Mouse (Mus musculus) stomach, embryonic 14.5 days (tissue): ENCODE measurements around the gene Atp6v1a. TPM values are rescaled to one million over a fixed set of nuclear protein-coding genes. Genes with fewer than 3 reads are reported as not detected.

Source experiments
- ATAC-seq: fragments of 200-750 bp; cut with Nextera tagmentation; 2 replicates; pipeline ENCODE4 v1.8.0; 2017; ENCODE audit warnings: low read depth, moderate TSS enrichment; ENCODE audit not compliant: insufficient number of reproducible peaks, insufficient read depth, low FRiP score
- H3K27ac ChIP-seq: fragments of 300-500 bp; sonication (generic); 2 replicates; pipeline ENCODE4 v1.5.1; 2014; ENCODE audit warnings: mild to moderate bottlenecking, low read length, moderate library complexity, mixed read lengths
- H3K27me3 ChIP-seq: fragments of 300-500 bp; sonication (generic); 2 replicates; pipeline ENCODE4 v1.6.1; 2014; ENCODE audit warnings: low read length, control low read depth, mixed read lengths; ENCODE audit not compliant: control insufficient read depth, insufficient read depth
- H3K36me3 ChIP-seq: fragments of 300-500 bp; sonication (generic); 2 replicates; pipeline ENCODE4 v1.6.1; 2014; ENCODE audit warnings: mild to moderate bottlenecking, control low read depth, low read length, moderate library complexity, mixed read lengths; ENCODE audit not compliant: control insufficient read depth, insufficient read depth
- H3K4me1 ChIP-seq: fragments of 300-500 bp; sonication (generic); 2 replicates; pipeline ENCODE4 v1.6.1; 2014; ENCODE audit warnings: low read length, control low read depth, mixed read lengths; ENCODE audit not compliant: control insufficient read depth, insufficient read depth
- H3K4me2 ChIP-seq: fragments of 300-500 bp; sonication (generic); replicated peaks from 2 replicates; pipeline ENCODE4 v1.6.1; 2014; ENCODE audit warnings: low read depth, low read length, control low read depth
- H3K4me3 ChIP-seq: fragments of 300-500 bp; sonication (generic); 2 replicates; pipeline ENCODE4 v1.5.1; 2014; ENCODE audit warnings: low read depth, low read length, control low read depth
- H3K9ac ChIP-seq: fragments of 300-500 bp; sonication (generic); replicated peaks from 2 replicates; pipeline ENCODE4 v1.6.1; 2014; ENCODE audit warnings: low read depth, mild to moderate bottlenecking, control low read depth, low read length, moderate library complexity, mixed read lengths
- H3K9me3 ChIP-seq: fragments of 300-500 bp; sonication (generic); 2 replicates; pipeline ENCODE4 v1.6.1; 2016; ENCODE audit warnings: low read depth, low read length, control low read depth; ENCODE audit not compliant: control insufficient read depth
- WGBS: fragments of 180-500 bp; shearing (Covaris S2); extraction: QIAGEN DNeasy Blood & Tissue Kit; methylation state at CpG from one replicate; pipeline ENCODE4 v1.1.7; 2014; 5-methylcytosine and 5-hydroxymethylcytosine counted together
- polyA plus RNA-seq: library from polyadenylated mRNA; unstranded; fragments of >200 nt; fragmentation: Nextera tagmentation; extraction: Ambion mirVana; gene quantifications from 2 replicates; pipeline ENCODE4 v1.2.1, GENCODE M21; 2014

The Atp6v1a gene
- polyA plus RNA-seq, 1 experiment from 2014 or later, result 62.7 TPM

DNA sequence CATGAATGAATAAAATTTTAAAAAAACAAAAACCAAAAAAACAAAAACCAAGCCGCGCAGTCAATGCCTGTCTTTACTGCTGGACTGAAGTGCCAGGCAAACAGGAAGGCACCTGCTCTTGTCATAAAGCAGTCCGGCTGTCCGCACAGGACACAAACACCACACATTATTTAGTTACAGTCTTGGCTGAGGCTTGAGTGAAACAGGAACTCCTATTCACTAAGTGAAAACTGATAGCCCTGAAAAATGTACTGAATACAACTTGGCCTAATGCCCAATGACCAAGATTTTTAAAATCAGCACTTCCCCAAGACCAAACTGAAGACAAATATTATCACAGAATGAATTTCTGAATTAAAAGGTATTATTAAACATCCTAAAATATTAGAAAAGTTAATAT, 13.1 kb downstream of the Atp6v1a start:
- Histone ChIP-seq H3K9ac (no peak overlapping the region), H3K27ac (no peak overlapping the region), H3K27me3 (no peaks in the 10 kb centered on the region), H3K4me2 (no peak overlapping the region), H3K36me3 (no peaks in the 10 kb centered on the region), H3K9me3 (no peaks in the 10 kb centered on the region), H3K4me3 (no peak overlapping the region), H3K4me1 (no peaks in the 10 kb centered on the region)
- WGBS, result 66% methylated on average over 4 of the region's 4 CpGs
- ATAC-seq, result no peak

DNA sequence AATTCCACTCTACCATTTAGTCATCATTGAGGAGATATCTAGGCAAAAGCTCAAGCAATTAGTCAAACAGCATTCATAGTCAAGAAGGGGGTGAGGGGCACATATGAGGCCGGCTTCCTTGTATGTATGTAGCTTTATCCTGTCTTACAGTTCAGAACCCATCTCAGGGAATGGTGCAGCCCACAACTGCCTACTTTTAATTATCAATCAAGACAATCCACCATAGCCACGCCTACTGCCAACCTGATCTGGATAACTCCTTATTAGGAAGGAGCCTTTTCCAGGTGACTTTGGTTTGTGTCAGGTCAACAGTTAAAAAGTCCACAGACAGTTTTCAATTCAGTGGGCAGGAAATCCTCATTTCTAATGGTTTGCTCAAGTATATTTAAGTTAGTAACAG, 14.1 kb downstream of the Atp6v1a start:
- Histone ChIP-seq H3K9me3 (no peaks in the 10 kb centered on the region), H3K4me2 (no peak overlapping the region), H3K36me3 (no peaks in the 10 kb centered on the region), H3K27me3 (no peaks in the 10 kb centered on the region), H3K9ac (no peak overlapping the region), H3K27ac (no peak overlapping the region), H3K4me3 (no peak overlapping the region), H3K4me1 (no peaks in the 10 kb centered on the region)
- no peak for ATAC-seq
- WGBS, result 84% methylated on average over 2 of the region's 2 CpGs

DNA sequence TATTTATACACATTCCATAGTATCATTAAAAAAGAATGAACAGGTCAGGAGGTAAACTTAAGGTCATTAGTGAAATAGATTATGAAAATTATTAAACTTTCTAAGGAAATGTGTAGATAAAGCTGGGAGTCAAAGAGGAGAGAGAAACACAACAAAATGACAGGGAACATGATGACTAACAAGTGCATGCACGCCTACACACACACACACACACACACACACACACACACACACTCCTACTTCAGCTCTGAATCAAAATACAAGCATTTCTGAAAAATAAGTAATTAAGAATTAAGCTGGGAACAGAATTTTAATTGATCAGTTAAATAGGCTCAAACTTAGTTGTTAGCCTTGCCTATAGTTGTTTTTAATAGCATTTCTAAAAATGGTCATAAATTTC, 14.8 kb downstream of the Atp6v1a start:
- Histone ChIP-seq H3K4me3 (no peak overlapping the region), H3K36me3 (no peaks in the 10 kb centered on the region), H3K4me1 (no peaks in the 10 kb centered on the region), H3K9ac (no peak overlapping the region), H3K9me3 (no peaks in the 10 kb centered on the region), H3K27me3 (no peaks in the 10 kb centered on the region), H3K27ac (no peak overlapping the region), H3K4me2 (no peak overlapping the region)
- 77% methylated on average over 1 of the region's 1 CpGs for WGBS
- no peak for ATAC-seq

DNA sequence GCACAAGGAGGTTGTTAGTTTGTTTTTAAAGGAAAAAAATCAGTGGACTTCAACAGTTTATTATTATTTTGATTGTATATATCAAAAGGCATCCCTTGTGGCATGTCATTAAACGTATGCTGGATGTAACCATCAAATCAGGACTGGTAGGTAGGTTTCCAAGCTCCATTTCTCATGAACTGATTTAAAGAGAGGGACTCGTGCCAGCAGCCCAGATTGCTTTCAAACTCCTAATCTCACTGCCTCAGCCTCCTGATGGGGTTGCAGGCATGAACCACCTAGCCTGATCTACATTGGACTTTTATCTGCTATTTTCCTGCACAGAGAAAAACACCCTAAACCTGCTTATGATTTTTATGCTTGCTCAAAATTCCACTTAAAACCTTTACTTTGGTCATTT, 15.7 kb downstream of the Atp6v1a start:
- H3K4me3 ChIP-seq, result no peak overlapping the region
- WGBS, result 77% methylated on average over 2 of the region's 2 CpGs
- no peaks in the 10 kb centered on the region for H3K36me3 ChIP-seq
- no peaks in the 10 kb centered on the region for H3K4me1 ChIP-seq
- ATAC-seq, result no peak
- H3K4me2 ChIP-seq, result no peak overlapping the region
- H3K27me3 ChIP-seq, result no peaks in the 10 kb centered on the region
- H3K9ac ChIP-seq, result no peak overlapping the region
- no peaks in the 10 kb centered on the region for H3K9me3 ChIP-seq
- H3K27ac ChIP-seq, result no peak overlapping the region

DNA sequence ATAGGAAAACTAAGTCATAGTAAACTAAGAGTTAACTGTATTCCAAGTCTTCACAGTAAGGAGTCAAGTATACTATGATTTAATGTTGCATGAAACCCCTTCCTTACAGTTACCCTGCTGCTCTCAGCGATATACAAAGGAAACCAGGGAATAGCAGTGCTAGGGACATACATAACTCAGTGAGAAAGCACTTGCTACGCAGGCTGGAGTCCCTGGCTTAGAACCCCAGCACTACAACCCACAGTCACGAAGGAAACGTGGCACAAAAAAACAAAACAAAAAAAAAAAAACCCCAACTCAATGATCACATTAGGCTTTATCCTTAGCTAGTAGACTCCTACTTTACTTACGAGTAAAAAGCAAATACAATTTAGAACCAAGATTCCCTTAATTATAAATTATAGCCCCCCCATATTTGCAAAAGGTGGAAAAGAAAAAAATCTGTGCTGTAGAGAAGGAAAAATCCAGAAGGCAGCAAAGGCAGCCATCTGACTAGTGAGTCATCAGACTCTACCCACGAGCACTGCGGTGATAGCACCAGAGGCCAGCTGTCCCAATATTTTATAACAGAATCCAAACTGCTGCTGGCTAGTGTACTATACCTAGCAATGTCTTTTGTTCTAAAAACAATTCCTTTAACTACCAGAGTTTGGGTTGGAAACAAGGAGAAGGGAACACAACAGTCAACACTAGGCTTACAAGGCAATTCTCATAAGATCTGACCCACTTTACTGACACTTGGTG, 16.4 kb downstream of the Atp6v1a start:
- Histone ChIP-seq H3K36me3 (no peaks in the 10 kb centered on the region), H3K9me3 (no peaks in the 10 kb centered on the region), H3K4me1 (no peaks in the 10 kb centered on the region), H3K27ac (no peak overlapping the region), H3K4me3 (no peak overlapping the region), H3K27me3 (no peaks in the 10 kb centered on the region), H3K4me2 (no peak overlapping the region), H3K9ac (no peak overlapping the region)
- no peak for ATAC-seq
- whole genome bisulfite sequencing, result 78% methylated on average over 7 of the region's 7 CpGs

DNA sequence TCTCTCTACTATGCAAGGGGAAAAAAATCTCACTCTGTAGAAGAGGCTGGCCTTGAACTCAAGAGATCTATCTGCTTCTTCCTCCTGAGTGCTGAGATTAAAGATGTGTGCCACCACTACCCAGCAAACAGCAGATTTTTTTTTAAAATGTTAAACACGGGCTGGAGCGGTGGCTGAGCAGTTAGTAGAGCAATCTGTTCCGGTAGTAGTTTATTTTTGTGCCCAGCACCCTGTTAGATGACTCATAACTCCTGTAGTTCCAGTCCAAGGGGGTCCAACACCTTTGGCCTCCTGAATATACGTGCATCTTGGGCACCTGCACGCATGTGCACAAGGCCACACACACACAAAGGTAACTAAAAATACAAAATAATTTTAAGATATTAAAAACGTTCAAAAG, 16.9 kb downstream of the Atp6v1a start:
- no peaks in the 10 kb centered on the region for H3K9me3 ChIP-seq
- H3K36me3 ChIP-seq, result no peaks in the 10 kb centered on the region
- no peak overlapping the region for H3K9ac ChIP-seq
- H3K4me1 ChIP-seq, result no peaks in the 10 kb centered on the region
- no peak overlapping the region for H3K4me2 ChIP-seq
- H3K27me3 ChIP-seq, result no peaks in the 10 kb centered on the region
- WGBS, result 84% methylated on average over 6 of the region's 6 CpGs
- no peak for ATAC-seq
- H3K27ac ChIP-seq, result no peak overlapping the region
- H3K4me3 ChIP-seq, result no peak overlapping the region

DNA sequence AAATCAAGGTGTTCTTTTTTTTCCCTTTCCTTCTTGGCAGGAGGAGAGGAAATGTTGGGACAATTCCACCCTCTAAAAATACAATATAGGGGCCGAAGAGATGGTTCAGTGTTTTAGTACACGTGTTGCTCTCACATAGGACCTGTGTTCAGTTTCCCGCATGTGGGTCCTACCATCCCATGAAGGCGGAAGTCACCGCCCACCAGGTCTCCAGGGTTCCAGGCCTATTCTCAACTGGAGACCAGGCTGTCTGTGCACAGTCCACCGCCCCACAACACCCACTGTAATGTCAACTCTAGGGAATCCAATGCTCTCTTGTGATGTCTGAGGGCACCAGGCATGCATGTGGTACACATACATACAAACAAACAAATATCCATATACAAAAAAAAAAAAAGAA, 17.4 kb downstream of the Atp6v1a start:
- H3K27ac ChIP-seq, result no peak overlapping the region
- WGBS, result 93% methylated on average over 6 of the region's 6 CpGs
- no peaks in the 10 kb centered on the region for H3K4me1 ChIP-seq
- H3K36me3 ChIP-seq, result no peaks in the 10 kb centered on the region
- H3K4me3 ChIP-seq, result no peak overlapping the region
- no peak overlapping the region for H3K9ac ChIP-seq
- no peak overlapping the region for H3K4me2 ChIP-seq
- ATAC-seq, result no peak
- no peaks in the 10 kb centered on the region for H3K27me3 ChIP-seq
- no peaks in the 10 kb centered on the region for H3K9me3 ChIP-seq

DNA sequence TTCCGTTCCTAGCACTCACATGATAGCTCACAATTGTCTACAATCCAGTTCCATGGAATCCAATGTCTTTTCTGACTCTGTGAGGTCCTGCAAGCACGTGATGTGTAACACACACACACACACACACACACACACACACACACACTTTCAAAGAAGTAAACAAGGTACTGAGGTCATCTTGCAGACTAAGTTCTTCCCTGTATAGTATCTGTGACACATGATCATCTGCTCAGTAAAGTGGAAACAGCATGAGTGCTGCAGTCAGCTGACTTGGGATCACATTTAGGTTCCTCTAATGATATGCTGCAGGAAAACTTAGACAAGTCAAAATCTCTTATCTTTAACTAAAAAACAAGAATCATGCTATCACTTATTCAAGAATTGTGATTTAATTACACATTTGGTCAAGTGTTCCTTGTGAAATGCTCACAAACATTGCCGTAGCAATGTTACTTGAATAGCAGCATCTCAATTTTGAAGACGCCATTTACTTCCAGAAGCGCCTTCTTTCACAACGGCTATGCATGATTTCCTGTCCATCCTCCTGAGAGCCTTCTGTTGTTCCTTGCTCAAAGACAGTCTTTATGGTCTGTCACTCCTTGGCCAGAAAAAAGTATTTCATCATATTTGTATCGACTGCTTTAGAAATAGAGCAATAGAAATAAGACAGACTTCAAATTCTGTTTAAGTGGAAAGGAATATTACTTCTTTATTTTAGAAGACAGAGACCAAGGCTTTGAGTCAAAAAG, 19.6 kb downstream of the Atp6v1a start:
- no peak overlapping the region for H3K4me2 ChIP-seq
- no peaks in the 10 kb centered on the region for H3K4me1 ChIP-seq
- 85% methylated on average over 7 of the region's 7 CpGs for WGBS
- H3K9me3 ChIP-seq, result no peaks in the 10 kb centered on the region
- no peak overlapping the region for H3K9ac ChIP-seq
- H3K4me3 ChIP-seq, result no peak overlapping the region
- no peak for ATAC-seq
- no peaks in the 10 kb centered on the region for H3K27me3 ChIP-seq
- no peak overlapping the region for H3K27ac ChIP-seq
- H3K36me3 ChIP-seq, result peaks cover 5% of the 10 kb centered on the region; the same call in 1 of the 2 replicates
